Comparison of ENCODE assay signal across 14 mouse cellular contexts in the genomic region with DNA sequence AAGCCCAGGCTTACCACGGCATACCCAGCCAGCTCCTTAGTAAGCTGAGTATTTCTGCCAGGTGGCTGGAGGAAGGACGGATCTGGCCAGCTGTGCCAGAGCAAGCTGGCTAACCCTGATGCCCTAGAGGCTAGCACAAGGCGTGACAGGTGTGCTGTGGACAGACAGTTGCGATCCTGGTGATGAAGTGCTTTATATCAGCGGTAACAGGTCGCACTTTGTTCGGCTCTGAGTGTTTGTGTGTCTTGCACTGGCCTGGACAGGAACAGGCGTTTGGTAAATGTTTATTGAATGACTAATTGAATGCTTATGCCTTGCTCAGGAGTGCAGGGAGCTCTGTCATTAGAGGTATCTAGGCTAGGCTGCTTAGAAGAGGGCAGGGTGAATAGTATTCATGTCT. TPM values are rescaled to one million over a fixed set of nuclear protein-coding genes. Genes with fewer than 3 reads are reported as not detected.
A peak's percentile ranks its signal among the peaks of the same experiment; 100 is the strongest.
DNase-seq lines count a peak whose midpoint lies in the region; ATAC-seq and TF ChIP-seq lines count a peak whose summit lies in the region.
"Had no signal": no experiment of that assay in that cellular context is flagged by ENCODE, and none has a peak within 500 bp of the region (broad histone marks: within the 10 kb centered on the region; RNA-seq: fewer than 3 reads in every experiment).

No protein-coding gene starts in this region.

- no peak for TF ChIP-seq POLR2A in small intestine, adult 2 months (IDR thresholded peaks at IDR 0.05; ENCODE audit: low read depth, low read length)

- ATAC-seq in kidney, embryonic 14.5 days (ENCODE audit: low FRiP score, low TSS enrichment), result peak; percentile 1; the same call in 1 of the 2 replicates
- 0 out of 2 replicates have a peak, but pooled peaks have one; percentile 21 for ATAC-seq in intestine, embryonic 15.5 days
- ATAC-seq in midbrain, embryonic 11.5 days (ENCODE audit: low FRiP score), result no peak
- ATAC-seq: forebrain, embryonic 14.5 days had no signal

- no peaks in the 10 kb centered on the region for H3K36me3 ChIP-seq in kidney, embryonic 14.5 days (ENCODE audit: control insufficient read depth, insufficient read depth, low read length)
- H3K36me3 ChIP-seq in embryonic facial prominence, embryonic 10.5 days (replicated peaks), result no peaks in the 10 kb centered on the region
- no peaks in the 10 kb centered on the region for H3K36me3 ChIP-seq in intestine, embryonic 15.5 days
- H3K36me3 ChIP-seq in small intestine, adult 2 months (ENCODE audit: control insufficient read depth, insufficient read depth, low read length), result peaks cover 3% of the 10 kb centered on the region; the same call in 1 of the 2 replicates
- no peaks in the 10 kb centered on the region for H3K36me3 ChIP-seq in midbrain, embryonic 11.5 days (ENCODE audit: control insufficient read depth, insufficient read depth, low read length)
- H3K36me3 ChIP-seq: hindbrain, embryonic 13.5 days had no signal

- no peaks in the 10 kb centered on the region for H3K27me3 ChIP-seq in kidney, embryonic 14.5 days (ENCODE audit: control insufficient read depth, insufficient read depth, low read length)
- no peaks in the 10 kb centered on the region for H3K27me3 ChIP-seq in embryonic facial prominence, embryonic 10.5 days (replicated peaks; ENCODE audit: low read depth, poor library complexity, severe bottlenecking)
- H3K27me3 ChIP-seq in intestine, embryonic 15.5 days (replicated peaks), result no peaks in the 10 kb centered on the region
- H3K27me3 ChIP-seq in small intestine, adult 2 months (ENCODE audit: control insufficient read depth, insufficient read depth, low read length), result no peaks in the 10 kb centered on the region
- H3K27me3 ChIP-seq in midbrain, embryonic 11.5 days (ENCODE audit: control insufficient read depth, insufficient read depth, low read length), result no peaks in the 10 kb centered on the region
- H3K27me3 ChIP-seq: hindbrain, embryonic 13.5 days had no signal

- H3K9ac ChIP-seq in kidney, embryonic 14.5 days (ENCODE audit: low read depth, low read length), result no peak overlapping the region
- H3K9ac ChIP-seq in intestine, embryonic 15.5 days, result no peak overlapping the region
- H3K9ac ChIP-seq in midbrain, embryonic 11.5 days (ENCODE audit: low read length), result no peak overlapping the region
- H3K9ac ChIP-seq: hindbrain, embryonic 13.5 days had no signal

- peak overlapping the region; percentile 32; the same call in 1 of the 2 replicates for H3K27ac ChIP-seq in kidney, embryonic 14.5 days (ENCODE audit: low read depth, low read length)
- peak overlapping the region; percentile 40; the same call in 1 of the 2 replicates for H3K27ac ChIP-seq in embryonic facial prominence, embryonic 10.5 days (replicated peaks)
- no peak overlapping the region for H3K27ac ChIP-seq in intestine, embryonic 15.5 days
- peak overlapping the region; percentile 78 for H3K27ac ChIP-seq in small intestine, adult 2 months (ENCODE audit: insufficient read depth, low read depth, low read length)
- no peak overlapping the region for H3K27ac ChIP-seq in midbrain, embryonic 11.5 days (ENCODE audit: low read depth, low read length)
- H3K27ac ChIP-seq: hindbrain, embryonic 13.5 days had no signal

- no peak for TF ChIP-seq CTCF in small intestine, adult 2 months (IDR thresholded peaks at IDR 0.05; ENCODE audit: extremely low read depth, insufficient read length, insufficient replicate concordance, low read depth, low read length)

- no peak overlapping the region for H3K4me2 ChIP-seq in kidney, embryonic 14.5 days (replicated peaks; ENCODE audit: low read depth, low read length)
- H3K4me2 ChIP-seq in intestine, embryonic 15.5 days (replicated peaks), result no peak overlapping the region
- H3K4me2 ChIP-seq in midbrain, embryonic 11.5 days, result no peak overlapping the region
- H3K4me2 ChIP-seq: hindbrain, embryonic 13.5 days had no signal

- H3K9me3 ChIP-seq in kidney, embryonic 14.5 days (ENCODE audit: control insufficient read depth, low read length), result no peaks in the 10 kb centered on the region
- H3K9me3 ChIP-seq in embryonic facial prominence, embryonic 10.5 days, result no peaks in the 10 kb centered on the region
- H3K9me3 ChIP-seq in intestine, embryonic 15.5 days, result no peaks in the 10 kb centered on the region
- H3K9me3 ChIP-seq in midbrain, embryonic 11.5 days (ENCODE audit: control insufficient read depth, low read length), result no peaks in the 10 kb centered on the region
- H3K9me3 ChIP-seq: hindbrain, embryonic 13.5 days had no signal

- peaks cover 25% of the 10 kb centered on the region for H3K4me1 ChIP-seq in kidney, embryonic 14.5 days (ENCODE audit: control insufficient read depth, insufficient read depth, low read length)
- H3K4me1 ChIP-seq in embryonic facial prominence, embryonic 10.5 days, result peaks cover 53% of the 10 kb centered on the region
- peaks cover 15% of the 10 kb centered on the region for H3K4me1 ChIP-seq in intestine, embryonic 15.5 days (replicated peaks)
- peaks cover 21% of the 10 kb centered on the region; the same call in 1 of the 2 replicates for H3K4me1 ChIP-seq in small intestine, adult 2 months (ENCODE audit: control insufficient read depth, insufficient read depth, insufficient read length, low read length)
- H3K4me1 ChIP-seq in midbrain, embryonic 11.5 days (ENCODE audit: control insufficient read depth, insufficient read depth, low read length), result no peaks in the 10 kb centered on the region

- no peak for DNase-seq in kidney, postnatal 14 days
- DNase-seq in embryonic facial prominence, embryonic 10.5 days (ENCODE audit: low spot score), result no peak
- no peak for DNase-seq in MN1 (ENCODE audit: low spot score)
- no peak for DNase-seq in spleen, adult 18-20 months
- no peak for DNase-seq in midbrain, embryonic 11.5 days (ENCODE audit: low spot score, missing footprints)
- DNase-seq: adrenal gland, postnatal 10 days; liver; lung, postnatal 10 days; right cerebral cortex, postnatal 4 days had no signal

- H3K4me3 ChIP-seq in kidney, embryonic 14.5 days (ENCODE audit: low read length), result no peak overlapping the region
- no peak overlapping the region for H3K4me3 ChIP-seq in embryonic facial prominence, embryonic 10.5 days
- H3K4me3 ChIP-seq in intestine, embryonic 15.5 days (replicated peaks), result no peak overlapping the region
- H3K4me3 ChIP-seq in small intestine, adult 2 months (ENCODE audit: low read depth, low read length), result no peak overlapping the region
- no peak overlapping the region for H3K4me3 ChIP-seq in midbrain, embryonic 11.5 days (ENCODE audit: low read depth, low read length)
- H3K4me3 ChIP-seq: hindbrain, embryonic 13.5 days had no signal

- WGBS in kidney, embryonic 14.5 days, result 49% methylated on average over 8 of the region's 8 CpGs
- WGBS in embryonic facial prominence, embryonic 10.5 days, result 69% methylated on average over 8 of the region's 8 CpGs
- WGBS in intestine, embryonic 15.5 days, result 41% methylated on average over 8 of the region's 8 CpGs
- 15% methylated on average over 8 of the region's 8 CpGs for WGBS in small intestine, adult 2 months
- 82% methylated on average over 8 of the region's 8 CpGs for WGBS in midbrain, embryonic 11.5 days

RNA-seq across cellular contexts. Expression of gene Ampd3, which starts 17.0 kb away (rescaled TPM):
- 3.2 and 4.5 TPM in 2 replicates for polyA plus RNA-seq in kidney, embryonic 14.5 days (2014; fragmentation: Nextera tagmentation; extraction: Ambion mirVana)
- 1.0 and 1.5 TPM in 2 replicates for polyA plus RNA-seq in embryonic facial prominence, embryonic 10.5 days (2016; fragmentation: Nextera tagmentation; extraction: Ambion mirVana)
- polyA plus RNA-seq in intestine, embryonic 15.5 days (2015; fragmentation: Nextera tagmentation; extraction: Ambion mirVana), result 4.1 and 4.8 TPM in 2 replicates
- 5.2 and 6.9 TPM in 2 replicates for polyA plus RNA-seq in small intestine, adult 2 months (2012; rRNA removed)
- polyA plus RNA-seq in midbrain, embryonic 11.5 days (2014; fragmentation: Nextera tagmentation; extraction: Ambion mirVana), result 1.4 and 2.6 TPM in 2 replicates

RNA-seq across cellular contexts. Expression of gene Rnf141, which starts 59.3 kb away (rescaled TPM):
- 21.3 and 27.1 TPM in 2 replicates for polyA plus RNA-seq in kidney, embryonic 14.5 days (2014; fragmentation: Nextera tagmentation; extraction: Ambion mirVana)
- 21.5 and 22.3 TPM in 2 replicates for polyA plus RNA-seq in embryonic facial prominence, embryonic 10.5 days (2016; fragmentation: Nextera tagmentation; extraction: Ambion mirVana)
- 39.8 and 41.8 TPM in 2 replicates for polyA plus RNA-seq in intestine, embryonic 15.5 days (2015; fragmentation: Nextera tagmentation; extraction: Ambion mirVana)
- polyA plus RNA-seq in small intestine, adult 2 months (2012; rRNA removed), result 7.6 and 21.2 TPM in 2 replicates
- 27.7 and 28.0 TPM in 2 replicates for polyA plus RNA-seq in midbrain, embryonic 11.5 days (2014; fragmentation: Nextera tagmentation; extraction: Ambion mirVana)

Comparison
In these comparisons a context has a peak if more than half of its experiments do, and no peak if none do; other contexts are left out.
1. H3K27ac ChIP-seq: peak in kidney, embryonic 14.5 days (single experiment), embryonic facial prominence, embryonic 10.5 days (single experiment) and small intestine, adult 2 months (single experiment); none in intestine, embryonic 15.5 days (single experiment) and midbrain, embryonic 11.5 days (single experiment).